Mouse (Mus musculus) heart, postnatal 36 days (tissue): ENCODE measurements around the gene Galnt2. TPM values are rescaled to one million over a fixed set of nuclear protein-coding genes. Genes with fewer than 3 reads are reported as not detected.
A peak's percentile ranks its signal among the peaks of the same experiment; 100 is the strongest.

Source experiments
- DNase-seq, 2 experiments: peaks; one replicate each; pipeline ENCODE4 v3.0.0; 2021 to 2022
- intact Hi-C: fragments of 180-260 bp; cut with DNase I; formaldehyde crosslinking; loops from one replicate; pipeline ENCODE4 v1.15.1; 2025
- total RNA-seq, 2 experiments: library from RNA; stranded (reverse); gene quantifications; 2 replicates each; pipeline ENCODE4 v1.2.3; 2021

Gene Galnt2
- total RNA-seq, result 10 to 100 TPM; 32.1 to 34.2 TPM

DNA sequence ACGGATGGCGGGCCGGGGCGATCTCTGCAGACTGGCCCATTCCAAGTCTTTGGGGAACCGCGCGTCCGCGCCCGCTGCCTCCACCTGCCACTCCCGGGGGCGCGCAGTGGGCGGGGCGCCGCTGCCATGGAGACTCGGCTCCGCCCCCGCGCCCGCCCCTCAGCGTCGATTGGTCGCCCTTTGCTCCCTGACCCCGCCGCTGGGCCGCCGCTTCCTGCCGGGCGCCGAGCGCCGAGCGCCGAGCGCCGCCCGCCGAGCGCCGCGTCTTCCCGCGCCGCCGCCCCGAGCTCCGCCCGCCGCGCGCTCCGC is at the start of gene Galnt2:
TSS of gene Galnt2 (plus strand) at position 216 of the 309 bp plus-strand sequence.
- DNase-seq, result peak; percentile 89 to 93
- intact Hi-C loops, result loop anchor here (2.0 kb wide), 1 partner anchor 280 kb away; no protein-coding TSS in a partner anchor

DNA sequence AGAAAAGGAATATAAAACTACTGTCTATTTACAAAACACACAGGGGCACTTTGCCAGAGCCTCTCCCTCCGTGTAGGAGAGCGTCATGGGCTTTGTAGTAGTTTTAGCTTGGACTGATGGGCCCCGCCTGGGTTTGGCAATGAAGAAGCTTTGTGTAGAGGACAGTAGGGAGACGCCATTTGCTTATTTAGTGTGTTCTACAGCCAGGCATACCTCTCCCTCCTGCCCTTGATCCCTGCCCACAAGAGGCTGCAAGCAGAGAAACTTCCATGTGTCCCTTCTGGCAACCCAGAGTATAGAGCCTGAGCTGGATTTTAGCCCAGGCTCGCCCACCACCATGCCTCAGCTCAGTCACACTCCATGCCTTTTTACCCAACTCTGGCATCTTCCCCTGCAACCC is 49.4 kb upstream of the Galnt2 start:
- DNase-seq, result peak in 1 of 2 experiments; percentile 8
- intact Hi-C loops, result no loop called here

DNA sequence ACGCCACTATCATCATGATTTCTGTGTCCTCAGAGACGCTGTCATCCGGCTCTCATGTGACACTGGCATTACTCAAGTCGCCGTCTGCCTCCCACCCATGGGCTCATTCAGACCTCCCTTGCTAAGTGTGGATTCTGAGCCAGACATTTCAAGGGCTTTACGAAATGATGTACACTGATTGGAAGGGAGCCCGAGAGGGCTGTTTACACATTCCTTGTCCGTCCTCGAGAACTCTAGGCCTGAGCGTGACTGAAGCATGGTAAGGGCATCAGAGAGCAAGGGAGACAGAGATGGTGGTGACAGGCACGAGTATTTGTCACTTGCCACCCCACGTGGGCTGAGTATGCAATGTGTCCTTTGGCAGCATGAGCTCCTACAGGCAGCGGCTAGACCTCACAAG is 49.0 kb upstream of the Galnt2 start:
- DNase-seq, result peak; percentile 39 to 57
- intact Hi-C loops, result no loop called here

DNA sequence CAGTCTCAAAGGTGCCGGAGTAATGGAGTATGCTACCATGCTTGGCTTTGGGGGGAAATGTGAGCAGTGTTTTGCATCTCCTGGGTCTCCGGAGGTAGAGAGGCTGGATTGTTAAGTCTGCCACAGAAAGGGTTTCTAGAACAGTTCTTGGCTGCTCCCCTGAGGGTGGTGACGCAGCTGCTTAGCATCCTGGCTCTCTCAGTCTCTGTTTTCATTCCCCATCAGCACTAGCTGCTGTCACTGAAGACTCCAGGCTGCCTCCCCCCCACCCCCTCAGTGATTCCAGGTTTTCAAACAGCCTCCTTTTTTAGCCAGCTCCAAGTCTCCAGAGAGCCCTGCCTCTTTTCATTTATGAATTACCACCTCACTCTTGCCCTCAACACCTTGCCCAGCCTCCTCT is 47.1 kb upstream of the Galnt2 start:
- DNase-seq, result peak; percentile 26 to 33
- intact Hi-C loops, result no loop called here

DNA sequence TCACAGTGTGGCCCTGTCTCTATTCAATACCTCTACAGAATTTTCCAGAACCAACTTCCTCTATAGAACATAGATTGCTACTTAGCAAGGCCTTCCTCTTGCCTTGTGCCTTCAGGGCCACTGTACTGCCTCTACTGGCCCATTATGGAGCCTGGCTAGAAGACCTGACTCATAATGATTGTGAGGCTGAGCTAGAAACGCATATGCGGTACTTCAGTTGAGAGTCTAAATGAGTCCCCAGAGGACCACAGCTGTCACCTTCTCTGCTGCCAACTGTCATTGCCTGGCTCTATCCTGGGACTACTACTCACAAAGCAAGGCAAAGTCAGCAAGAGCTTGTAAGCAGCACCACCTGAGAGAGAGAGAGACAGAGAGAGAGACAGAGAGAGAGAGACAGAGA is 46.7 kb upstream of the Galnt2 start:
- peak in 1 of 2 experiments; percentile 9 for DNase-seq
- intact Hi-C loops, result no loop called here

DNA sequence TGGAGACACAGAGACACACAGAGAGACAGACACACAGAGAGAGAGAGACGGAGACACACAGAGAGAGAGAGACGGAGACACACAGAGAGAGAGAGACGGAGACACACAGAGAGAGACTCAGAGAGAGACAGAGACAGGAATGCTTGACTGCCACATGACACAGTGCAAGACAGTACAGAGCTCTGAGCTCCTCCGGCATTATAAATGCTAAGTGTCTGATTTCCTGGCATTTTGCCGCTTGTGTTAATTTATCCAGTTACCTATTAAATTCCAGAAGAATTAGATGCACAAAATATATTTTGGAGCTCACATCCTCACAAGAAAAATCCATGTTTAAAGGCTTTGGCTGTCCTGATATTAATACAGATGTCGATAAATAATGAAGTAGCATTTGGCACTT is 46.1 kb upstream of the Galnt2 start:
- intact Hi-C loops, result no loop called here
- DNase-seq, result no peak

DNA sequence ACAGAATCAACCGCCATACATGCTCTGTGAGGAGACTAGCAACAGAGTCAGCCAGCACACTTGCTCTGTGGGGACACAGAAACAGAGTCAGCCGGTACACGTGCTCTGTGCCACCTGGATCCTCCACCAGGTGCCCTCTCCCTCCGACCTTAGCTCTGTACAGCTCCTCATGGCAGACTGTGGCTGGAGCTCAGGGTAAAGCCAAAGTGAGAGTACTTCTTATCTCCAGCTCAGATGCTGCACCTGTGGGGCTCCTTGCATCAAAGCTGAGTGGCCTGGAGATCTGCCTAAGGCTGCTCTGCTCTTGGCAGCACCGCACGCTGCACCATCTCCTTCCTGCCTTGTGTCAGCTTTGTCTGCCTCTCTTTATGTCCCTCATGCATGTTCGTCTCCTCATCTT is 40.8 kb upstream of the Galnt2 start:
- no peak for DNase-seq
- intact Hi-C loops, result no loop called here

DNA sequence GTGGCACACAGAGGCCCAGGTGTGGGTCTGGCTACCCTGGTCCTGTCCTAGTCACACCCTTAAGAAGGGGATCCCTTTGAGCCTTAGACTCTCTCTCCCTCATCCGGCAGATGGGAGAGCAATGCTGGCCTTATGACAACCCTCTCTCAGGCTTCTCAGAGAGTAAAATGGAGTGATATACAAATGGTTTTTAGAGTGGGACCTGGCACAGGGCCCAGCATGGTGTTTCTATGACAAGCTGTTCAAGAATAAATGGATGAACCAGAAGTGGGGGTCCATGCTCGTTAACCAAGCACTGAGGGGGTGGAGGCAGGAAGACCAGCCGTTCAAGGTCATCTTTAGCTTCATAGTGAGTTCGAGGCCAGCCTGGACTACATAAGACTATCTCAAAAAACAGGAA is 38.9 kb upstream of the Galnt2 start:
- intact Hi-C loops, result no loop called here
- no peak for DNase-seq

DNA sequence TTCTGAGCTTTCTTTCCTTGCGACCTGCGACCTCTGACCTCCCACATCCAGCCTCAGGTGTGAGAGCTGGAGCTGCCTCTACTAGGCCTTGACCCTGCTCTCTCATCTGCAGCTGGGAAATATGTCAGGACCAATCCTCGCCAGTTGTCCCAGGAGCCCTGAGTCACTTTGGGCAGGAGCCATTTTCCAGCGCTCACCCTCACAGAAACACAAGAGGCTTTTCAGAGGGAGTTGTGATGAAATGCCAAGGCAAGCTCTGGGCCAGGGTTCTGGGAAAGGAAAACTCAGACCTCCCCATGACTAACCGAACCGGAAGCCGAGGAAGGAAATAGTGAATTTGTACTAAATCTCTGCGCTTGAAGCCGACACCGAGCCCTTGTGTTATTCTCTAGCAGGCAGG is 38.2 kb upstream of the Galnt2 start:
- peak; percentile 63 to 66 for DNase-seq
- intact Hi-C loops, result no loop called here

DNA sequence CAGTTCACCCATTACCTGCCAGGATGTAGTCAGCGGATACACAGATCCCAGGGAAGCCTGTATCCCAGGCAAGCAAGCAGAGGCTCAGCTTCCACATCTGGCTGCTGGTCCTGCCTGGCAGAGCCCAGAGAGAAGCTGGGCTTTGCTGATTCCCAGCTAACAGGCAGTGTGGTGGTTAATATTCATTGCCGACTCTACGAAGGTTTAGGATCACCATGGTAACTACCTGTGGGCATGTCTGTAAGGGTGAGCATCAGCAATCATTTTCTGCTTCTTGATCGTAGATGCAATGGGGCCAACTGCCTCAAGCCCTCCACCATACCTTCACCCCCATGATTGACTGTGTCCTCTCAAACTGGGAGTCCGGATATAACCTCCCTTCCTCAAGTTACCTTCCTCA is 37.2 kb upstream of the Galnt2 start:
- intact Hi-C loops, result no loop called here
- DNase-seq, result no peak

DNA sequence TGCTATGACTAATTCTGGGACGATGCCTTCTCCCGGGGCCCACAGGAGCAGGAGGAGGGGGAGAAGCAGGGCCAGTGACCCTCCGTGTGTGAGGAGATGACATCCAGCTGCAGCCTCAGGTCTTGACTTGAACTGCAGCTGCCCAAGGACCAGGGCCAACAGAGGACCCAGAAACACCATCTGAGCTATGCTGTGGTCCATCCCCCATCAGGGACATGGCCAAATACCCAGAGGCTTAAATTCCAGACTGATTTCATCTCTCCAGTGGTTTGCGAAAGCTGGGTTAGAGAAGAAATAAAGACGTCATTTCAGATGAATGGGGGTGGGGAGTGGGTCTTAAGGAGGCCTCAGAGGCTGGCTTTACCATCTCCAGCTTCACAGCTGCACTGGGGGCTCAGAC is 35.0 kb upstream of the Galnt2 start:
- peak; percentile 29 to 37 for DNase-seq
- intact Hi-C loops, result no loop called here

DNA sequence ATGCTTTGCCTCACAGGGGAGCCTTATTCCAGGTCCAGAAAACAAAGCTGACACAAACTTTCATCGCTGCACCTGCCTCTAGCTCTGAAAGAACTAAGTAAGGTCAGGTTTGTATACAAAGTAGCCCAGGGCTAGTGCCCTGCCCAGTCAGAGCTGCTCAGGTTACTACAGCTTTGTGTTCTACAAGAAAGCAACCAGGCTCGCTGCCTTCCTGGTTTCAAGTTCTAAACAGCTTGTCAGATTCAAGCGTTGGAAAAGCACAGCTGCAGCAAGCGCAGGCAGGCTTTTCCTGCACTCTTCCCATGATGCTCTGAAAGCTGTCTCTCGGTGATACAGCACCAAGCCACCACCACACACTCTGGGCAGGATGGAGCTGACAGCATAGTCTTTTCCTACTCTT is 34.4 kb upstream of the Galnt2 start:
- intact Hi-C loops, result no loop called here
- no peak for DNase-seq

DNA sequence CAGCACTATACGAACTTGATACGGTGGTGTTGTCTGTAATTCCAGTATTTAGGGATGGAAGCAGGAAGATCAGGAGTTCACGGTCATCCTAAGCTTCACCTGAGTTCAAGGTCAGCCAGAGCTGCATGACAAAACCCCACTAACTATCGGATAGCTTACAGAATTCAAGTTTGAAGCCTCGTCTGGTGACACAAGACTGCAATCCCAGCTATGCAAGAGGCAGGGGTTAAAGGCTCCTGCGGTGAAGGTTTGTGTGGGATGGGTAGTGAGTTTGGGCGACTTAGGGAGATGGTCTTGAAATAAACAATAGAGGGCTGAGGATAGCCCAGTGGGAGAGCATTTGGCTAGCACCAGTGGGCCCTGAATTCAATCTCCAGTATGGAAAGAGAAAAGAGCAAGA is 33.0 kb upstream of the Galnt2 start:
- DNase-seq, result no peak
- intact Hi-C loops, result no loop called here

DNA sequence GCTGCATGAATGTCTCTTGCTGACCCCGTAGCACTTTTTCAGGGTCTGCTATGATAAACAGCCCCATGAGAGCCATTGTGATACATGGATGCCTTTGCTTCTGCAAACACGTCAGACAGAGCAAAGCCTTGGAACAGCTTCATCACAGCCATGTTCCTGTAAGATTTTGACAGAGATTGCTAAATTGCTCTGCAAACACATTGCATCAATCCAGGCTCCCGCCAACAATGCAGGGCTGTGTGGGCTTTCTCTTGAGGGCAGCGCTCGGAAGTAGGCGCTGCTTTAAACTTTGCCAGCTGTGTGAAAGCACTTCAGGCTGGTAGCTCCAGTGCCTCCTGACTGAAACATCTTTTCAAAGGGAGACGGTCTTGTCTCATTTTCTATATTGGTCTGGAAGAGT is 30.8 kb upstream of the Galnt2 start:
- intact Hi-C loops, result no loop called here
- no peak for DNase-seq

DNA sequence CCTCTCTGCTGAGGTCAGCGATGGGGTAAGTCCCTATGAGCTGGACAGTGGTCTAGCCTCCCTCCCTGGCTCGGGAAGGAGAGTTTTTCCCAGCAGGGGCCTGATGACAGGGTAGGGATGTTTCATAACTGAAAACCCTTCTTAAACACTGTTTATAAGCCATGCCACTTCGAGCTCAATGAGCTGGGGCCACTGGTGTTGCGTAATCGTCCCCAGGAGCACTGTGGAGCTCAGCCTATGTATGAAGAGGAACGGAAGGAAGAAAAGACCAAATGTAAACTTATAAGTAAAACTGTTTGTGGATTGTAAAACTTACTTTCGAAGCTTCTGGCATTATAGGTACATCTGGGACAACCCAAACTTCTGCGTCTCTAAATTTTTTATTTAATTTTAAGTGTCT is 29.5 kb upstream of the Galnt2 start:
- no peak for DNase-seq
- intact Hi-C loops, result no loop called here

DNA sequence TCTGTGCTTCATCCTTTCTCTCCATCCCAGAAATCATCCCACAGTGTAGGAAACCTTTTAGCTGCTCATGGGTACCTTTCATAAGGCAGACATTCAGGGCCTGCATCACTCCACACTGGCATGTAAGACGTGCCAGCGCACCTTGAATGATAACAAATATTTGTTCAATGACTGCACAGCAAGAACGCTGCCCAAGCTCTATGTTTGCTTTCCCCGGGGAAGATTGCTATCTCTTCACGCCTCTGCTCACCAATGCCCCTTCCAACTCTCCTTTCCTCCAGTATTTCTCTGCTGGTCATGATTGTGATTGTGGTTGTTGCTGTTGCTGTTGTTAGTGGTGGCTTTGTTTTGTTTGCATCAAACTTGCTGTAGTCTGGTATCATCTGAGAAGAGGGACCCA is 28.3 kb upstream of the Galnt2 start:
- intact Hi-C loops, result no loop called here
- DNase-seq, result no peak

DNA sequence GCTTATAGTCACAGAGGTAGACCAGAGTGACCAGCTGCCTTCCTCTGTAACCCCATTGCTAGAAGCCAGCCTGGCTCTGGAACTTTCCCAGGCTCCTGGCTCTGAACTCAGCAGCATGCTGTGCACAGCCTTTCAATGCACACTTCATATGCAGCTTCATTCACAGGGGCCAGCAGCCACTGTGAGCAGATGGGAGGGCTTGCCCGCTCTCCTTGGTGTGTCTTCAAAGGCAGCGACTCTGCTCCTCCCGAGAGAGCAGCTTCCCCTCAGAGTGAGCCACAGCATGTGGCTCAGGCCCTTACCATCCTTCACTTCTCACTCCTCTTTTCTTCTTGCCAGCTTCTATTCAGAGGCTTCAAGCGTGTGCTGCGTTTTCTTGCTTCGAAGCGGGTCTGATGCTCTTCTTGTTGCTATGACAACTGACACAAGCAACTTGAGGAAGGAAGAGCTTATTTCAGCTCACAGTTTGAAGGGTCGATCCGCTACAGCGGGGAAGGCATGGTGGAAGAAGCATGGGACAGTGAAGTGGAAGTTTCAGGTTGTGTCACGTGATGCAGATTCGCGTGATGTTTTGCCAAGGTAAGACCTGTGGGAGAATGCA is 27.1 kb upstream of the Galnt2 start:
- intact Hi-C loops, result no loop called here
- no peak for DNase-seq

DNA sequence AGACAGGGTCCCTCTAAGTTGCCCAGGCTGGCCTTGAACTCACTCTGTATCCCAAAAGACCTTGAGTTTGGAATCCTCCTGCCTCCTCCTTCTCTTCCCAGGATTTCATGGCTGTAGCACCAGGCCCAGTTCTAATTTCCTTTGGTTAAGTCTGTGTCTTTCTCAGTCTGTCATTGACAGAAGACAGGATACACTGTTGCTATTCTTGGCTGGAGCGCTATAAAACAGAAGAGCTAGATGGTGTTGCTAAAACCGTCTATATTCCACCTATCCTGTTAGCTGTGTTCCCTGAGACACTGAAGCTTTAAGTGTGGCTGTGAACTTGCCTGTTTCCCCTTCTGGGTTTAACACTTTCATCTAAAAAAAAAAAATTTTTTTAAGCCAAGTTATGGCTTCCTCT is 19.0 kb upstream of the Galnt2 start:
- intact Hi-C loops, result no loop called here
- DNase-seq, result no peak

DNA sequence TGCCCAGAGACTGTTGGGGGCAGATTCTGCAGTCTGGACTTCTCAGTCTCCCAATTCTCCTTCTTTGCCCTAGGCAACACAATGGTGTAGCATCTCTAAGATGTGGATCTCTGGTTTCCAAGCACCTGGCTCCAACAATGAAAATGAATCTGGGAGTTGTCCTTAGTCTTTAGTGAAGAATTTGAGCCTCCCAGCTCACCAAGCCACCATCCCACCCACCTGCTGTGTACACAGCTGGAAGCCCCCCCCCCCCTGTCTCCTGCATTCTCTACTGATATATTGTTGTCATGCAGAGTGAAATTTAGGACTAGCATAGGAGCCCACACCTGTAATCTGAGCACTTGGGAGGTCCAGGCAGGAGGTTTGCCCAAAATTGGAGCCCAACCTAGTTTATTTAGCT is 14.2 kb upstream of the Galnt2 start:
- intact Hi-C loops, result no loop called here
- no peak for DNase-seq

DNA sequence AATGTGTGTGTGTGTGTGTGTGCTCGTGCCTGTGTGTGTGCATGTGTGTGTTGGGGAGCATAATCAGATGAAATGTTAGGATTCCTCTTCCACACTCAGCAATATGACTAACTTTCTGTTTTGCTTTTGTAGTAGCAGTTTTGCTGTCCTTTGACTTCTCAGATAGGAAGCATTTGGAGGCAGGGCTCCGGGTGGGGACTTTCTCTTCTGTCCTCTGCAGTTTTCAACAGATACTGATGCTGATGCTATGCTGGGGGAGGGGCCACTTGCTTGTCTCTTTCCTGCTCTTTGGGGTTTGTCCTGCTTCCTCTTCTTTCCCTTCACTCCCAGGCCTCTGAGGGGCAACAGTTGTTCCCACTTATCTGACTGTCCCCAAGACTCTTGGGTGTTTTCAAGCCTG is 1.3 kb upstream of the Galnt2 start:
- intact Hi-C loops, result loop anchor here (2.0 kb wide), 1 partner anchor 279 kb away; no protein-coding TSS in a partner anchor

DNA sequence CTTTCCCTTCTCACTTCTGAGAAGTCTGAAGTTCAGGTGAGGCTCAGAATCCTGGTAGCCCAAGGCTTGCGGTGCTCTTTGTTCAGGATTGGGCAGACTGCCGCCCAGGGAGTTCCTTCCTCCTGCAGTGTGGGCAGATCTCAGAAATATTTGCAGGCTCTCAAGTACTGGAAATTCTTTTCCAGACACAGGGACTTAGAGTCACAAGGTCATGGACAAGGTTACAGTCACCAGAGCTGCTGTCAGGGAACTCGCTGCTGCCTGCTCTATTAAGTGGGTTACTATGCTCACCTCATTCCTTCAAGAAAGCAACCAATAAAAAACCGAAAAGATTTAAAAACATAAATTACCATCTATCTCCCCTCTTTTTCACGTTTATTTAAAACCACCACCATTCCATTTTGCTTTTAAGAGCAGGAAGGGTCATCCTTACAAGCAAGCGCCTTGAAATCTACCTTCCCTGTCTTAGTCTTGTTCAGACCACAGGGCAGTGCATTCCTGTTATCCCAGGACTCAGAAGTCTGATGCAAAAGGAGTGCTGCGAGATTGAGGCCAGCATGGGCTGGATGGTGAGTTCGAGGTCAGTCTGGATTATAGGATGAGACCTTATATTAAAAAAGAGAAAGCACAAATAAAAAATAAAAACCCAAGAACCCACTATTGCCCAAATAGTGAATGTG is 555 bp upstream of the Galnt2 start:
- intact Hi-C loops, result loop anchor here (2.0 kb wide), 1 partner anchor 280 kb away; no protein-coding TSS in a partner anchor
- no peak for DNase-seq

More for the DNA sequence above, 1.3 kb upstream of the Galnt2 start:
- no peak for DNase-seq

DNA sequence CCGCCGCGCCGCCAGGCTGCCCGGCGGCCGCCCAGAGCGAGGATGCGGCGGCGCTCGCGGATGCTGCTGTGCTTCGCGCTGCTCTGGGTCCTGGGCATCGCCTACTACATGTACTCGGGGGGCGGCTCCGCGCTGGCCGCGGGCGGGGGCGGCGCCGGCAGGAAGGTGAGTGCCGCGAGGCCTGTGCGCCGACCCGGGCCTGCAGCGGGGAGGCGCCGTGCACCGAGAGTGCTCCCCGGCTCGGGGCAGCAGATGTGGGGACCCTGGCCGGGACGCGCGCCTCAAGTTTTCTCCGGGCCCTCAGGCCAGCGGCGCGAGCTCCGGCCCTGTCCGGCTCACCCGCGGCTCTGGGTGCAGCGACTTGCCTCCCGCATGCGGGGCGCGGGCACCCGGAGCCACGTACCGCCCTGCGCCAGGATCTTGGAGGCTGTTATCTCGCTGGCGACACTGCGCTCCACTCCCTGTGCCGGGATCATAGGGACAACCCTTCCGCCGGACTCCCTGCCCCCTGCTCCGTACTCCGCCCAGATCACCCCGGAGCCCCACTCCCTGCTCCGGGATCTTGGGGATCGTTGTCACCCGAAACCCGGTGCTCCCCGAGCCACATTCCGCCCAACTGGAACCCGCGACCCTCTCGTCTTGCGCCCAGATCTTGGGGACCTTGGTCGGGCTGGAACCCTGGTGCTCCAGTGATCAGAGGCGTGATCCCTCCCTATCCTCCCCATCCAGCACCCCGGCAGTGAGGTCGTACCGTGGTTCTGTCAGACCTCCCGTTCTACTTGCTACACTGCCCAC is 491 bp downstream of the Galnt2 start:
- intact Hi-C loops, result loop anchor here (2.0 kb wide), 4 partner anchors 51 to 281 kb away; no protein-coding TSS in a partner anchor
- DNase-seq, result no peak
